Mouse (Mus musculus) liver, postnatal 0 days (tissue): ENCODE data around the gene Sec14l3. TPM values are rescaled to one million over a fixed set of nuclear protein-coding genes. Genes with fewer than 3 reads are reported as not detected.

Source experiments
- ATAC-seq: fragments of 200-750 bp; cut with Nextera tagmentation; 2 replicates; pipeline ENCODE4 v1.8.0; 2017; ENCODE audit warnings: mild to moderate bottlenecking, moderate library complexity
- DNase-seq: peaks from one replicate; pipeline ENCODE4 v3.0.0-alpha.2; 2016
- H3K27ac ChIP-seq: fragments of 300-500 bp; sonication (generic); 2 replicates; pipeline ENCODE4 v1.5.1; 2014; ENCODE audit warnings: antibody characterized with exemption, moderate library complexity, mild to moderate bottlenecking, low read depth
- H3K27me3 ChIP-seq: fragments of 300-500 bp; sonication (generic); 2 replicates; pipeline ENCODE4 v1.6.1; 2014; ENCODE audit warnings: low read length, control low read depth, mixed read lengths; ENCODE audit not compliant: insufficient read depth
- H3K36me3 ChIP-seq: fragments of 300-500 bp; sonication (generic); replicated peaks from 2 replicates; pipeline ENCODE4 v1.6.1; 2014; ENCODE audit warnings: mild to moderate bottlenecking, control low read depth, low read length, moderate library complexity, mixed read lengths; ENCODE audit not compliant: insufficient read depth
- H3K4me1 ChIP-seq: fragments of 300-500 bp; sonication (generic); 2 replicates; pipeline ENCODE4 v1.6.1; 2014; ENCODE audit warnings: antibody characterized with exemption, mild to moderate bottlenecking, control low read depth; ENCODE audit not compliant: insufficient read depth
- H3K4me2 ChIP-seq: fragments of 300-500 bp; sonication (generic); 2 replicates; pipeline ENCODE4 v1.6.1; 2014; ENCODE audit warnings: low read depth, mild to moderate bottlenecking, low read length, moderate library complexity, mixed read lengths
- H3K4me3 ChIP-seq: fragments of 300-500 bp; sonication (generic); 2 replicates; pipeline ENCODE4 v1.5.1; 2014; ENCODE audit warnings: low read depth, low read length
- H3K9ac ChIP-seq: fragments of 300-500 bp; sonication (generic); replicated peaks from 2 replicates; pipeline ENCODE4 v1.6.1; 2014; ENCODE audit warnings: mild to moderate bottlenecking, moderate library complexity
- H3K9me3 ChIP-seq: fragments of 300-500 bp; sonication (generic); 2 replicates; pipeline ENCODE4 v1.6.1; 2016; ENCODE audit warnings: mild to moderate bottlenecking, control low read depth, low read length, mixed read lengths
- CTCF ChIP-seq: sonication (generic); IDR thresholded peaks from 2 replicates; pipeline ENCODE4 v1.5.1; 2016; ENCODE audit warnings: antibody characterized with exemption, low read depth
- EP300 ChIP-seq: IDR thresholded peaks from 2 replicates; pipeline ENCODE4 v1.6.1; 2016; ENCODE audit warnings: antibody characterized with exemption, low read depth, mild to moderate bottlenecking
- WGBS: fragments of 180-500 bp; shearing (Covaris S2); extraction: QIAGEN DNeasy Blood & Tissue Kit; methylation state at CpG from one replicate; pipeline ENCODE4 v1.1.7; 2014; ENCODE audit not compliant: insufficient replicate concordance; 5-methylcytosine and 5-hydroxymethylcytosine counted together
- polyA plus RNA-seq: library from polyadenylated mRNA; unstranded; fragments of >200 nt; fragmentation: Nextera tagmentation; extraction: Ambion mirVana; gene quantifications from 2 replicates; pipeline ENCODE4 v1.2.1, GENCODE M21; 2015

The Sec14l3 gene
- polyA plus RNA-seq, 1 experiment from 2014 or later, result not detected

DNA sequence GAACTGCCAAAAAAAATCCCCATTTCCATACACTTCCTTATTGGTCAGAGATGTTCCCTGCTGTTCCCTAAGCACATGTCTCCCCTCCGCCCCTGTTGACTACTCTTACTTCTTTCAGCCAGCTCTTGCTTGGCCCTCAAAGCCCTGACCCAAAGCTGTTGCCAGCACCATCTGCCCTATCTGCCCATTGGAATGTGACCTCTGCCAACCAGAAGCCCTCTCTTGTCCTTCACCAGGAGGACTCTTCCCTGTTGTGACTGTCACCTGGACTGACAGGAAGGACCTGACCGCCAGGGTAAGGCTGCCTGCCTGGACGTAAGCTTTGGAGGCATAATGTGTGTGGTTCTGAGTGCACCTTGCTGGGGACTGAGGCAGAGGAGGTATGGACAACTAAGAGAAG lies 57.0 kb downstream of the Sec14l3 start:
- H3K9me3 ChIP-seq, result 0 out of 2 replicates have a peak, but pooled peaks cover 2% of the 10 kb centered on the region
- peaks cover 43% of the 10 kb centered on the region for H3K4me1 ChIP-seq
- H3K27me3 ChIP-seq, result no peaks in the 10 kb centered on the region
- DNase-seq, result no peak
- H3K27ac ChIP-seq, result no peak overlapping the region
- TF ChIP-seq CTCF (no peak), EP300 (no peak)
- H3K4me2 ChIP-seq, result no peak overlapping the region
- H3K4me3 ChIP-seq, result no peak overlapping the region
- no peaks in the 10 kb centered on the region for H3K36me3 ChIP-seq
- ATAC-seq, result no peak
- H3K9ac ChIP-seq, result no peak overlapping the region
- WGBS, result 73% methylated on average over 3 of the region's 3 CpGs

DNA sequence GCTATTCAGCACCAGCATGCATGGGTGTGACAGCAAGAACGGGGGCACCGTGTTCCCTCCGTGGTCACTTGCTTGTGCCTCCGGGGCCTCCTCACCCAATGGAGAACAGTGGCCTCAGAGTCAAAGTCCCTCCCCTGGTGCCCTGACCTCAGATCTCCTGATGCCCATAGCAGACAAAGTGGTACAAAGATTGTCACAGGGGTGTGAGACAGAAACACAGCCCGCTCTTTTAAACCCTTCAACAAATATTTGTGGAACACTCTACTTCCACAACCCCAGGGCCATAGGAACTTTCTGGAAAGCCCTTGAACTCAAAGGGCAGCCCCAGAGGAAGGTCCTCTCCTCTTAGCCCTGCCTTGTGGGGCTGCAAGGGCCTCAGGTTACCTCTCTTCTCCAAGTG lies 57.6 kb downstream of the Sec14l3 start:
- DNase-seq (no peak), ATAC-seq (no peak)
- no peak overlapping the region for H3K27ac ChIP-seq
- H3K4me2 ChIP-seq, result no peak overlapping the region
- TF ChIP-seq EP300 (no peak), CTCF (no peak)
- no peak overlapping the region for H3K4me3 ChIP-seq
- peaks cover 37% of the 10 kb centered on the region for H3K4me1 ChIP-seq
- 55% methylated on average over 5 of the region's 5 CpGs for WGBS
- no peaks in the 10 kb centered on the region for H3K27me3 ChIP-seq
- H3K9ac ChIP-seq, result no peak overlapping the region
- 0 out of 2 replicates have a peak, but pooled peaks cover 2% of the 10 kb centered on the region for H3K9me3 ChIP-seq
- no peaks in the 10 kb centered on the region for H3K36me3 ChIP-seq

GRCm38 (mm10) chr11:4122742-4123579 lies 58.3 kb downstream of the Sec14l3 start, which contains the start of gene Sec14l2:
Gene Sec14l2 (minus strand): TSS chr11:4123415.
- Histone ChIP-seq H3K9me3 (0 out of 2 replicates have a peak, but pooled peaks cover 2% of the 10 kb centered on the region), H3K9ac (no peak within 1 kb of the TSS), H3K36me3 (no peaks in the 10 kb centered on the region), H3K27me3 (no peaks in the 10 kb centered on the region), H3K27ac (no peak within 1 kb of the TSS), H3K4me2 (peak within 1 kb of the TSS; percentile 0; the same call in 1 of the 2 replicates), H3K4me1 (peaks cover 35% of the 10 kb centered on the region), H3K4me3 (no peak within 1 kb of the TSS)
- ATAC-seq (peak; percentile 16; the same call in 1 of the 2 replicates), DNase-seq (peak; percentile 44)
- WGBS, result 55% methylated on average over 10 of the region's 10 CpGs
- no peak for TF ChIP-seq CTCF
- no peak for TF ChIP-seq EP300

DNA sequence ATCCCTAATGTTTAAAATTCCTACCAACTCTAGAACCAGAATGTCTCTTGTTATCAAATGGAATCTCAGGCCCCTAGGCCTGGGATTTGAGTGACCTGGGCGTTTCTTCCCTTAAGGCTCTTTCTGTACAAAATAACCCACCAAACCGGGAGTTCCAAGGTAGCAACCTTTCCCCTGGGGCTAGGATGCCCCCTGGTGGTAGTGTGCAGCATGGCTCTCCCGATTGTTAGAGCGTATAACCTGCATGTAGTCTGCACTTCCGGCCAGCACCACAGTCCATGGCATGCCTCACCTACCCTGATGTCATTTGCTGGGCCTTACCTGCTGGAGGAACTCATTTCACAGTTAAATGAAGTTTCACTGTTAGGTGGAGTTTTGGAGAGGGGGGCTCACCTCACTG lies 59.3 kb downstream of the Sec14l3 start:
- Histone ChIP-seq H3K4me3 (no peak overlapping the region), H3K36me3 (no peaks in the 10 kb centered on the region), H3K27ac (no peak overlapping the region), H3K9me3 (0 out of 2 replicates have a peak, but pooled peaks cover 2% of the 10 kb centered on the region), H3K4me2 (0 out of 2 replicates have a peak overlapping the region, but pooled peaks have one; percentile 0), H3K4me1 (peaks cover 27% of the 10 kb centered on the region), H3K27me3 (no peaks in the 10 kb centered on the region), H3K9ac (no peak overlapping the region)
- WGBS, result 50% methylated on average over 5 of the region's 5 CpGs
- peak; percentile 87 for TF ChIP-seq CTCF
- no peak for TF ChIP-seq EP300
- DNase-seq (peak; percentile 73), ATAC-seq (peak; percentile 54)

- H3K4me3 ChIP-seq, result no peak overlapping the region
- peaks cover 17% of the 10 kb centered on the region for H3K4me1 ChIP-seq
- H3K36me3 ChIP-seq, result no peaks in the 10 kb centered on the region
- H3K9me3 ChIP-seq, result 0 out of 2 replicates have a peak, but pooled peaks cover 2% of the 10 kb centered on the region
- no peak overlapping the region for H3K9ac ChIP-seq
- H3K4me2 ChIP-seq, result no peak overlapping the region
- 73% methylated on average over 1 of the region's 1 CpGs for WGBS
- TF ChIP-seq CTCF (peak; percentile 43; the same call in 1 of the 2 replicates), EP300 (no peak)
- H3K27me3 ChIP-seq, result no peaks in the 10 kb centered on the region
- DNase-seq (no peak), ATAC-seq (no peak)
- no peak overlapping the region for H3K27ac ChIP-seq
Observed at GRCm38 (mm10) chr11:4127059-4127458, 62.4 kb downstream of the Sec14l3 start.

Other genes with a start within 250 kb of the Sec14l3 start
- gene Osbp2, start 200.9 kb upstream of the Sec14l3 start, polyA plus RNA-seq, result 0.07 TPM in 1 of 2 replicates, not detected in the other
- gene 4921536K21Rik, start 169.7 kb upstream of the Sec14l3 start, polyA plus RNA-seq, result not detected in 2 replicates
- gene Dusp18, start 169.6 kb upstream of the Sec14l3 start, polyA plus RNA-seq, result 0.19 and 0.27 TPM in 2 replicates
- 0.43 and 0.46 TPM in 2 replicates for gene Slc35e4, start 150.2 kb upstream of the Sec14l3 start, polyA plus RNA-seq
- gene Tcn2, start 132.7 kb upstream of the Sec14l3 start, polyA plus RNA-seq, result 55.5 and 61.3 TPM in 2 replicates
- 24.3 and 26.5 TPM in 2 replicates for gene Pes1, start 100.9 kb upstream of the Sec14l3 start, polyA plus RNA-seq
- not detected in 2 replicates for gene 4930556J24Rik, start 88.1 kb upstream of the Sec14l3 start, polyA plus RNA-seq
- 7.5 and 8.5 TPM in 2 replicates for gene Gal3st1, start 81.2 kb upstream of the Sec14l3 start, polyA plus RNA-seq
- 10.9 and 12.1 TPM in 2 replicates for gene Sec14l4, start 33.4 kb upstream of the Sec14l3 start, polyA plus RNA-seq
- gene Mtfp1, start 30.6 kb downstream of the Sec14l3 start, polyA plus RNA-seq, result 17.7 and 21.1 TPM in 2 replicates
- gene Sec14l2, start 58.6 kb downstream of the Sec14l3 start, polyA plus RNA-seq, result 48.0 and 54.2 TPM in 2 replicates
- gene Rnf215, start 70.4 kb downstream of the Sec14l3 start, polyA plus RNA-seq, result 6.4 and 6.8 TPM in 2 replicates
- 0.36 and 0.52 TPM in 2 replicates for gene Ccdc157, start 95.5 kb downstream of the Sec14l3 start, polyA plus RNA-seq
- gene Sf3a1, start 95.5 kb downstream of the Sec14l3 start, polyA plus RNA-seq, result 8.5 and 8.8 TPM in 2 replicates
- 5.6 and 7.0 TPM in 2 replicates for gene Tbc1d10a, start 121.9 kb downstream of the Sec14l3 start, polyA plus RNA-seq
- 1.8 and 2.0 TPM in 2 replicates for gene Castor1, start 153.4 kb downstream of the Sec14l3 start, polyA plus RNA-seq
- 0.58 and 1.3 TPM in 2 replicates for gene Osm, start 171.6 kb downstream of the Sec14l3 start, polyA plus RNA-seq
- gene Lif, start 192.7 kb downstream of the Sec14l3 start, polyA plus RNA-seq, result not detected in 2 replicates